Mouse (Mus musculus) forebrain, embryonic 10.5 days (tissue): ENCODE results near the gene Slc4a1ap. TPM values are rescaled to one million over a fixed set of nuclear protein-coding genes. Genes with fewer than 3 reads are reported as not detected.

Source experiments
- DNase-seq: peaks from one replicate; pipeline ENCODE4 v3.0.0-alpha.2; 2017; ENCODE audit warnings: low spot score; ENCODE audit errors: extremely low spot score
- H3K27ac ChIP-seq: fragments of 300-500 bp; sonication (generic); 2 replicates; pipeline ENCODE4 v1.5.1; 2016; ENCODE audit warnings: mild to moderate bottlenecking
- H3K27me3 ChIP-seq: fragments of 300-500 bp; sonication (generic); 2 replicates; pipeline ENCODE4 v1.6.1; 2016; ENCODE audit warnings: mild to moderate bottlenecking; ENCODE audit not compliant: poor library complexity, severe bottlenecking
- H3K36me3 ChIP-seq: fragments of 300-500 bp; sonication (generic); replicated peaks from 2 replicates; pipeline ENCODE4 v1.6.1; 2016; ENCODE audit warnings: mild to moderate bottlenecking, moderate library complexity
- H3K4me1 ChIP-seq: fragments of 300-500 bp; sonication (generic); 2 replicates; pipeline ENCODE4 v1.6.1; 2016
- H3K4me3 ChIP-seq: fragments of 300-500 bp; sonication (generic); 2 replicates; pipeline ENCODE4 v1.5.1; 2016; ENCODE audit warnings: mild to moderate bottlenecking, moderate library complexity
- H3K9me3 ChIP-seq: fragments of 300-500 bp; sonication (generic); 2 replicates; pipeline ENCODE4 v1.6.1; 2016; ENCODE audit warnings: mild to moderate bottlenecking, moderate library complexity
- WGBS: fragments of 180-500 bp; shearing (Covaris S2); methylation state at CpG from one replicate; pipeline ENCODE4 v1.1.7; 2016; 5-methylcytosine and 5-hydroxymethylcytosine counted together
- polyA plus RNA-seq: library from polyadenylated mRNA; unstranded; fragments of >200 nt; fragmentation: Nextera tagmentation; extraction: Ambion mirVana; gene quantifications from 2 replicates; pipeline ENCODE4 v1.2.1, GENCODE M21; 2016

Gene Slc4a1ap
- polyA plus RNA-seq, 1 experiment from 2014 or later = 29.2 TPM

GRCm38 (mm10) chr5:31598121-31598520, 71.3 kb downstream of the Slc4a1ap start:
- H3K27ac ChIP-seq = no peak overlapping the region
- DNase-seq = no peak
- 82% methylated on average over 7 of the region's 7 CpGs for WGBS
- H3K36me3 ChIP-seq = no peaks in the 10 kb centered on the region
- peaks cover 16% of the 10 kb centered on the region for H3K4me1 ChIP-seq
- no peak overlapping the region for H3K4me3 ChIP-seq
- H3K27me3 ChIP-seq = peaks cover 24% of the 10 kb centered on the region
- no peaks in the 10 kb centered on the region for H3K9me3 ChIP-seq

- Histone ChIP-seq H3K27me3 (peaks cover 24% of the 10 kb centered on the region), H3K36me3 (no peaks in the 10 kb centered on the region), H3K27ac (no peak overlapping the region), H3K9me3 (no peaks in the 10 kb centered on the region), H3K4me1 (peaks cover 16% of the 10 kb centered on the region), H3K4me3 (no peak overlapping the region)
- WGBS = 57% methylated on average over 4 of the region's 4 CpGs
- DNase-seq = no peak
Measured at GRCm38 (mm10) chr5:31598579-31598978, 71.8 kb downstream of the Slc4a1ap start.

GRCm38 (mm10) chr5:31599161-31599560, 72.4 kb downstream of the Slc4a1ap start:
- no peaks in the 10 kb centered on the region for H3K9me3 ChIP-seq
- H3K36me3 ChIP-seq = no peaks in the 10 kb centered on the region
- no peak for DNase-seq
- H3K4me1 ChIP-seq = peaks cover 16% of the 10 kb centered on the region
- no peak overlapping the region for H3K27ac ChIP-seq
- H3K4me3 ChIP-seq = no peak overlapping the region
- WGBS = 85% methylated on average over 2 of the region's 2 CpGs
- peaks cover 24% of the 10 kb centered on the region for H3K27me3 ChIP-seq

GRCm38 (mm10) chr5:31601162-31601722, 74.4 kb downstream of the Slc4a1ap start:
- Histone ChIP-seq H3K27ac (no peak overlapping the region), H3K36me3 (no peaks in the 10 kb centered on the region), H3K9me3 (no peaks in the 10 kb centered on the region), H3K4me3 (no peak overlapping the region), H3K27me3 (peaks cover 18% of the 10 kb centered on the region), H3K4me1 (peaks cover 10% of the 10 kb centered on the region)
- no peak for DNase-seq
- 87% methylated on average over 7 of the region's 7 CpGs for WGBS

GRCm38 (mm10) chr5:31602377-31602776, 75.6 kb downstream of the Slc4a1ap start:
- H3K4me3 ChIP-seq = no peak overlapping the region
- DNase-seq = no peak
- H3K27me3 ChIP-seq = peaks cover 10% of the 10 kb centered on the region
- no peaks in the 10 kb centered on the region for H3K4me1 ChIP-seq
- 93% methylated on average over 1 of the region's 1 CpGs for WGBS
- no peaks in the 10 kb centered on the region for H3K9me3 ChIP-seq
- no peak overlapping the region for H3K27ac ChIP-seq
- no peaks in the 10 kb centered on the region for H3K36me3 ChIP-seq

GRCm38 (mm10) chr5:31603766-31604165, 77.0 kb downstream of the Slc4a1ap start:
- H3K36me3 ChIP-seq = no peaks in the 10 kb centered on the region
- H3K4me3 ChIP-seq = no peak overlapping the region
- WGBS = 90% methylated on average over 6 of the region's 6 CpGs
- H3K4me1 ChIP-seq = no peaks in the 10 kb centered on the region
- no peak for DNase-seq
- H3K27ac ChIP-seq = no peak overlapping the region
- H3K27me3 ChIP-seq = no peaks in the 10 kb centered on the region; the same call in 1 of the 2 replicates
- H3K9me3 ChIP-seq = no peaks in the 10 kb centered on the region

GRCm38 (mm10) chr5:31606151-31606550, 79.4 kb downstream of the Slc4a1ap start:
- H3K27me3 ChIP-seq = no peaks in the 10 kb centered on the region
- no peak for DNase-seq
- no peak overlapping the region for H3K4me3 ChIP-seq
- no peaks in the 10 kb centered on the region for H3K36me3 ChIP-seq
- no peak overlapping the region for H3K27ac ChIP-seq
- H3K4me1 ChIP-seq = no peaks in the 10 kb centered on the region
- WGBS = 64% methylated on average over 3 of the region's 3 CpGs
- no peaks in the 10 kb centered on the region for H3K9me3 ChIP-seq

Other genes with a start within 250 kb of the Slc4a1ap start
- 37.1 and 37.2 TPM in 2 replicates for gene Ift172, start 235.9 kb upstream of the Slc4a1ap start, polyA plus RNA-seq
- 46.6 and 48.7 TPM in 2 replicates for gene Fndc4, start 230.9 kb upstream of the Slc4a1ap start, polyA plus RNA-seq
- gene Gckr, start 229.6 kb upstream of the Slc4a1ap start, polyA plus RNA-seq = 0.30 and 0.37 TPM in 2 replicates
- gene Zfp512, start 74.6 kb upstream of the Slc4a1ap start, polyA plus RNA-seq = 78.9 and 82.9 TPM in 2 replicates
- gene 4930548H24Rik, start 41.3 kb upstream of the Slc4a1ap start, polyA plus RNA-seq = 0.09 TPM in 2 replicates
- gene Gpn1, start 32.3 kb upstream of the Slc4a1ap start, polyA plus RNA-seq = 108 and 111 TPM in 2 replicates
- gene Supt7l, start 812 bp downstream of the Slc4a1ap start, polyA plus RNA-seq = 25.1 and 25.5 TPM in 2 replicates
- 238 and 242 TPM in 2 replicates for gene Mrpl33, start 69.9 kb downstream of the Slc4a1ap start, polyA plus RNA-seq
- gene Rbks, start 170.6 kb downstream of the Slc4a1ap start, polyA plus RNA-seq = 5.2 and 5.7 TPM in 2 replicates
- 51.7 and 53.4 TPM in 2 replicates for gene Babam2, start 170.7 kb downstream of the Slc4a1ap start, polyA plus RNA-seq